Mouse (Mus musculus) CH12.LX (cell line): Measurements from ENCODE around the gene Ssh2. TPM values are rescaled to one million over a fixed set of nuclear protein-coding genes. Genes with fewer than 3 reads are reported as not detected.

Experiments used
- DNase-seq: peaks from one replicate; pipeline ENCODE4 v3.0.0-alpha.2; 2013; ENCODE audit errors: extremely low read depth
- H3K27ac ChIP-seq: 2 replicates; pipeline ENCODE4 v1.5.1; 2012; ENCODE audit warnings: low read depth, mild to moderate bottlenecking, control low read depth, moderate library complexity; ENCODE audit not compliant: insufficient read depth
- H3K27me3 ChIP-seq: replicated peaks from 2 replicates; pipeline ENCODE3; 2012; ENCODE audit warnings: inconsistent platforms
- H3K36me3 ChIP-seq, 2 experiments: replicated peaks in 1 of 2; 2 replicates each; pipeline versions ENCODE3 to v1.6.1; 2012; ENCODE audit warnings: inconsistent platforms in 1 of 2, low read length in 1 of 2, mild to moderate bottlenecking in 1 of 2, mixed read lengths in 1 of 2, moderate library complexity in 1 of 2; ENCODE audit not compliant: control insufficient read depth in 1 of 2, insufficient read depth in 1 of 2
- H3K4me1 ChIP-seq, 2 experiments: 2 replicates each; pipeline ENCODE4 v1.6.1; 2012; ENCODE audit warnings: inconsistent platforms in 1 of 2, moderate library complexity in 1 of 2; ENCODE audit not compliant: insufficient read depth in 2 of 2, control insufficient read depth in 1 of 2
- H3K4me2 ChIP-seq: 2 replicates; pipeline ENCODE4 v1.6.1; 2012; ENCODE audit warnings: low read depth, mild to moderate bottlenecking, control low read depth; ENCODE audit not compliant: poor library complexity, insufficient read depth, severe bottlenecking
- H3K4me3 ChIP-seq, 3 experiments: fragments of 150-350 bp in 1 of 3; sonication (generic) in 1 of 3; replicated peaks in 1 of 3; 2 replicates each; pipeline versions ENCODE3 to v1.5.1; 2011 to 2012; ENCODE audit warnings: low read depth in 2 of 3, low read length in 2 of 3, mild to moderate bottlenecking in 2 of 3, moderate library complexity in 2 of 3, control low read depth in 1 of 3, improper control_type of control experiment in 1 of 3, inconsistent platforms in 1 of 3, mixed read lengths in 1 of 3; ENCODE audit not compliant: poor library complexity in 1 of 3
- H3K79me2 ChIP-seq: replicated peaks from 2 replicates; pipeline ENCODE4 v1.6.1; 2012; ENCODE audit warnings: mild to moderate bottlenecking, moderate library complexity; ENCODE audit not compliant: control insufficient read depth, poor library complexity, insufficient read depth, severe bottlenecking; ENCODE audit errors: extremely low read depth
- H3K9ac ChIP-seq: 2 replicates; pipeline ENCODE4 v1.6.1; 2012; ENCODE audit warnings: low read depth, mild to moderate bottlenecking, control low read depth, moderate library complexity; ENCODE audit not compliant: insufficient read depth
- H3K9me3 ChIP-seq: replicated peaks from 2 replicates; pipeline ENCODE3; 2012; ENCODE audit warnings: low read length, inconsistent platforms, mixed read lengths
- CHD1 ChIP-seq: IDR thresholded peaks from 2 replicates; pipeline ENCODE4 v1.6.1; 2012; ENCODE audit warnings: low read depth, low read length, improper control_type of control experiment, inconsistent platforms
- CTCF ChIP-seq, 2 experiments: IDR thresholded peaks in 1 of 2; conservative IDR thresholded peaks in 1 of 2; 2 replicates each; pipeline ENCODE4 v1.5.1; 2011 to 2012; ENCODE audit warnings: low read depth in 2 of 2, low read length in 2 of 2, improper control_type of control experiment in 1 of 2, inconsistent platforms in 1 of 2, mild to moderate bottlenecking in 1 of 2, moderate library complexity in 1 of 2
- E2F4 ChIP-seq: IDR thresholded peaks from 2 replicates; pipeline ENCODE4 v1.6.1; 2011; ENCODE audit warnings: low read depth, low read length, improper control_type of control experiment; ENCODE audit not compliant: insufficient replicate concordance
- JUN ChIP-seq: IDR thresholded peaks from 2 replicates; pipeline ENCODE4 v1.6.1; 2011; ENCODE audit warnings: low read depth, mild to moderate bottlenecking, low read length, improper control_type of control experiment, moderate library complexity; ENCODE audit not compliant: insufficient read depth
- KAT2A ChIP-seq: IDR thresholded peaks from 2 replicates; pipeline ENCODE4 v1.6.1; 2012; ENCODE audit warnings: low read length, improper control_type of control experiment, inconsistent platforms; ENCODE audit not compliant: insufficient replicate concordance
- MAX ChIP-seq: IDR thresholded peaks from 2 replicates; pipeline ENCODE4 v1.6.1; 2011; ENCODE audit warnings: low read length, improper control_type of control experiment
- MAZ ChIP-seq: IDR thresholded peaks from 2 replicates; pipeline ENCODE4 v1.6.1; 2012; ENCODE audit warnings: low read depth, mild to moderate bottlenecking, inconsistent platforms, low read length, improper control_type of control experiment, moderate library complexity
- MEF2A ChIP-seq: IDR thresholded peaks from 2 replicates; pipeline ENCODE4 v1.6.1; 2014; ENCODE audit warnings: low read depth, mild to moderate bottlenecking, inconsistent platforms, low read length, improper control_type of control experiment, borderline replicate concordance
- PAX5 ChIP-seq: IDR thresholded peaks from 2 replicates; pipeline ENCODE4 v1.6.1; 2012; ENCODE audit warnings: low read length, inconsistent platforms, mixed read lengths
- POLR2A ChIP-seq: IDR thresholded peaks from 2 replicates; pipeline ENCODE4 v1.6.1; 2011; ENCODE audit warnings: low read depth, mild to moderate bottlenecking, improper control_type of control experiment, low read length
- RAD21 ChIP-seq: IDR thresholded peaks from 2 replicates; pipeline ENCODE4 v1.6.1; 2011; ENCODE audit warnings: low read depth, mild to moderate bottlenecking, low read length, improper control_type of control experiment, moderate library complexity
- RCOR1 ChIP-seq: conservative IDR thresholded peaks from 2 replicates; pipeline ENCODE4 v1.6.1; 2012; ENCODE audit warnings: low read depth, mild to moderate bottlenecking, inconsistent platforms, low read length, improper control_type of control experiment
- UBTF ChIP-seq: IDR thresholded peaks from 2 replicates; pipeline ENCODE4 v1.6.1; 2012; ENCODE audit warnings: low read depth, mild to moderate bottlenecking, inconsistent platforms, low read length, improper control_type of control experiment, moderate library complexity
- USF2 ChIP-seq: conservative IDR thresholded peaks from 2 replicates; pipeline ENCODE4 v1.6.1; 2011; ENCODE audit warnings: low read depth, low read length, improper control_type of control experiment
- ZMIZ1 ChIP-seq: IDR thresholded peaks from 2 replicates; pipeline ENCODE4 v1.6.1; 2012; ENCODE audit warnings: low read depth, mild to moderate bottlenecking, inconsistent platforms, low read length, improper control_type of control experiment
- ZNF384 ChIP-seq: IDR thresholded peaks from 2 replicates; pipeline ENCODE4 v1.6.1; 2012; ENCODE audit warnings: low read depth, low read length, improper control_type of control experiment, inconsistent platforms
- dilution Hi-C: fragments of 300-500 bp; cut with MboI; formaldehyde crosslinking; loops from 2 replicates; pipeline ENCODE4 v1.14.3; 2020; ENCODE audit warnings: low sequenced_read_pairs; ENCODE audit not compliant: extremely low pct_unique_long_range_greater_than_20kb, extremely low pct_ligation_motif_present
- in situ Hi-C: fragments of 300-500 bp; cut with MboI; formaldehyde crosslinking; loops from 3 replicates; pipeline ENCODE4 v1.14.3; 2019; ENCODE audit warnings: low sequenced_read_pairs, low pct_ligation_motif_present, low pct_unique_long_range_greater_than_20kb, mixed read lengths
- polyA plus RNA-seq: library from polyadenylated mRNA; unstranded; fragments of >175 nt; gene quantifications from 2 replicates; pipeline ENCODE4 v1.2.1, GENCODE M21; 2012; ENCODE audit warnings: low read depth; ENCODE audit not compliant: insufficient read length
- total RNA-seq, 2 experiments: library from RNA; depleted of rRNA; stranded (reverse); fragments of 300-350 nt in 1 of 2; fragments of >200 nt in 1 of 2; gene quantifications; 2 replicates each; pipeline ENCODE4 v1.2.3; 2012 to 2014

The Ssh2 gene
- total and polyA plus RNA-seq, 3 experiments = 5.9 to 14.6 (median 6.3) TPM

GRCm38 (mm10) chr11:77453388-77453787, 237.3 kb downstream of the Ssh2 start:
- Histone ChIP-seq H3K4me3 (no peak overlapping the region), H3K27me3 (no peaks in the 10 kb centered on the region), H3K9me3 (no peaks in the 10 kb centered on the region)
- in situ Hi-C loops = loop anchor here (25.0 kb wide), 1 partner anchor 466 kb away; the partner anchor contains the start of gene Slc6a4
- no peak for TF ChIP-seq E2F4
- TF ChIP-seq MAX = no peak
- TF ChIP-seq ZNF384 = no peak
- TF ChIP-seq, all 38 proteins: peak for 0
- no peak overlapping the region for H3K27ac ChIP-seq
- H3K79me2 ChIP-seq = no peaks in the 10 kb centered on the region
- no peak overlapping the region for H3K4me2 ChIP-seq
- H3K4me1 ChIP-seq = peaks cover 0 to 6% of the 10 kb centered on the region in 2 experiments; a peak in 1 of 4 replicates
- H3K36me3 ChIP-seq = peaks cover 32 to 81% of the 10 kb centered on the region in 2 experiments
- dilution Hi-C loops = no loop called here
- no peak overlapping the region for H3K9ac ChIP-seq
- DNase-seq = no peak

GRCm38 (mm10) chr11:77455770-77456510, 239.9 kb downstream of the Ssh2 start:
- DNase-seq = no peak
- Histone ChIP-seq H3K27ac (no peak overlapping the region), H3K4me2 (no peak overlapping the region), H3K4me1 (peaks cover 0 to 11% of the 10 kb centered on the region in 2 experiments; a peak in 1 of 4 replicates), H3K9ac (no peak overlapping the region), H3K27me3 (no peaks in the 10 kb centered on the region)
- dilution Hi-C loops (no loop called here), in situ Hi-C loops (loop anchor here (25.0 kb wide), 1 partner anchor 469 kb away; the partner anchor contains the start of gene Slc6a4)
- no peak for TF ChIP-seq UBTF
- TF ChIP-seq CTCF (conservative IDR thresholded peaks at IDR 0.05 in 1 of 2, IDR thresholded peaks at IDR 0.05 in 1 of 2; ENCODE audit: low read depth in 2 of 2, low read length in 2 of 2) = no peak
- TF ChIP-seq MEF2A = no peak
- no peak for TF ChIP-seq USF2
- no peak for TF ChIP-seq PAX5
- no peak for TF ChIP-seq RCOR1
- TF ChIP-seq KAT2A = no peak
- no peak for TF ChIP-seq ZNF384
- TF ChIP-seq ZMIZ1 = no peak
- TF ChIP-seq, all 38 proteins: peak for 0
- Histone ChIP-seq H3K9me3 (no peaks in the 10 kb centered on the region), H3K36me3 (peaks cover 21 to 59% of the 10 kb centered on the region in 2 experiments), H3K79me2 (no peaks in the 10 kb centered on the region), H3K4me3 (no peak overlapping the region)

GRCm38 (mm10) chr11:77456866-77457265, 240.8 kb downstream of the Ssh2 start:
- Histone ChIP-seq H3K4me3 (no peak overlapping the region), H3K4me2 (no peak overlapping the region), H3K27ac (no peak overlapping the region), H3K9ac (no peak overlapping the region), H3K27me3 (peaks cover 3% of the 10 kb centered on the region), H3K4me1 (peaks cover 0 to 13% of the 10 kb centered on the region in 2 experiments; a peak in 1 of 4 replicates), H3K36me3 (peaks cover 21 to 51% of the 10 kb centered on the region in 2 experiments), H3K9me3 (no peaks in the 10 kb centered on the region), H3K79me2 (no peaks in the 10 kb centered on the region)
- in situ Hi-C loops (loop anchor here (25.0 kb wide), 1 partner anchor 470 kb away; the partner anchor contains the start of gene Slc6a4), dilution Hi-C loops (no loop called here)
- DNase-seq = no peak
- TF ChIP-seq USF2 (no peak), RAD21 (no peak), MAZ (no peak), CTCF (conservative IDR thresholded peaks at IDR 0.05 in 1 of 2, IDR thresholded peaks at IDR 0.05 in 1 of 2; ENCODE audit: low read depth in 2 of 2, low read length in 2 of 2) (no peak), POLR2A (no peak), JUN (no peak), CHD1 (no peak)
